Mouse (Mus musculus) frontal cortex, postnatal 10 days (tissue): ENCODE data around the gene Capzb.

Experiments used
- DNase-seq, 2 experiments: peaks; one replicate each; pipeline ENCODE4 v3.0.0; 2022; ENCODE audit warnings: low spot score in 2 of 2, mixed read lengths in 1 of 2

Gene Capzb

DNA sequence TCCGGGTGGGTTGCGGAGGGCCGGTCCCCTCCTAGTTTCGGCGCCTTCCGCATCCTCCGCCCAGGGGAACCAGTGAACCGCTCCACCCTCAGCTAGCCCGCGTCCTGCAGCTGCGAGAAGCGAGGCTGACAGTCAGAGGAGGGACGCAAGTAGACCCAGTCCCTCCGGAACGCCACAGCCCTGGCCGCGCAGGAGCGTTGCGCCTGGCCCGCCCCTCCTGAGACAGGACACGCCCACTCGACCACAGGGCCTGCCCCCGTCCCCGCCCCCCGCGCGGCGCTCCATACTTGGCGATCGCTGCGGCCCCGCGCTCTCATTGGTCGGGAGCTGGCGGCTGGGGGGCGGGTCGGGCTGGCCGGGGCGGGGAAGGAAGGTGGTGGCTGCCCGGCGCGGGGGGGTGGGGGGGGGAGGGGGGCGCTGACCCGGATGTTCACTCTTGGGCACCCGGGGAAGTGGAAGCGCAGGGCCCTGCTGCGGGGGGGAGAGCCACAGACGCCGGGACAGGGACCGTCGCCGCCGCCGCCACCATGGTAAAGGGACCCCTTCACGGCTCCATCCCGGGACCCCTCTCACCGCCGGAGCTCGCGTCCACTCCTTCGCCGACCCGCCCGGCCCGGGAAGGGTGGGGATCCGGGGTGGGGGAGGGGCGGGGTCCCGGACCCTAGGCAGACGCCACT lies at the start of gene Capzb:
Capzb (plus strand) TSS at position 401 of the 677 bp plus-strand sequence.
- peak; percentile 93 to 95 for DNase-seq

DNA sequence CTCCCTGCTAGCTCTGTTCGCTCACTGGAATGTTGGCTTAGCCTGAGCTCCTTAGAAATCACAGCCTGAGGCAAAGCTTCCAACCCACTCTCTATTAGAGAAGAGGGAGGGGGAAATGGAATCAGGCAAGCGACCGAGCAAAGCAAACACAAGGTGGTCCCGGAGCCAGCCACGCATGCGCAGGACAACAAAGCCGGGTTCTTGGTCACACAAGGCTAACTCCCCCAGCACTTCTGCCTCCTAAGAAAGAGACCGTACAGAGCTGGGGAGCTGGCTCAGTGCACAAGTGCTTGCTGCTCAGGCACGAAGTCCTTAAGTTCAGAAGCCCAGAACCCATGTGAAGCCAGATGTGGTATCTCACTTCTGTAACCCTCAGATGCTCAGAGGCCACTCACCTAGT lies 49.7 kb upstream of the Capzb start:
- DNase-seq: no peak

DNA sequence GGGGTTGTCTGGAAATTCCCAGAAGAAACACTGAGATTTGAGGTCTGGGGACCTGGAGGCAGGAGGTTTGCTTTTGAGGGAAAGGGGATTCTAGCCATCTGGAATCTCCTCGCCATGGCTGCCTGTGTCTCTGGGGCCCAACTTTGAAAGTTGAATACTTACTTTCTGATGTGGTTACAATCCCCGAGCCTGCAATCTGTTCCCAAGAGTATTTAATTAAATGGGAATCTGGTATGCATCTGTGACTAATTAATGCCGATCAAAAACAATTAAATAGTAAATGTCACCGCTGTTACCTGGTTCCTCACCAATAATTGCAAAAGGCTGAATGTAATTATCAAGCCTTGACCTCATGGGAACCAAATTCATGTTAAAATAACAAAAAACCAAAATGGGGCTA lies 48.1 kb upstream of the Capzb start:
- DNase-seq: no peak

DNA sequence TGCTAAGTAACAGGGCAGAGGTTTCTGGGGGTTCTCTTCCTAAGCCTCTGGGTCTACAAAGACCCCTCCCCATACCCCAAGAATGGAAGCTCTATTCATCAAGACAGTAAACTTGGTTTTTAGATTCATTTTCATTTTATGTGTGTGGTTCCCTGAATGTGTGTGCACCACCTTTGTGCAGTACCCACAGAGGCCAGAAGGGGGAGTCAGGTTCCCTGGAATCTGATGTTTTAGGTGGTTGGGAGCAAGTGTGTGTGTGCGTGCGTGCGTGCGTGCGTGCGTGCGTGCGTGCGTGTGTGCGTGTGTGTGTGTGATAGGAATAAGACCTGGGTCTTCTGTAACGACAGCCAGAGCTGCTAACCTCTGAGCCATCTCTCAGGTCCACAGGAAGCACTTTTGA lies 47.5 kb upstream of the Capzb start:
- DNase-seq: no peak

DNA sequence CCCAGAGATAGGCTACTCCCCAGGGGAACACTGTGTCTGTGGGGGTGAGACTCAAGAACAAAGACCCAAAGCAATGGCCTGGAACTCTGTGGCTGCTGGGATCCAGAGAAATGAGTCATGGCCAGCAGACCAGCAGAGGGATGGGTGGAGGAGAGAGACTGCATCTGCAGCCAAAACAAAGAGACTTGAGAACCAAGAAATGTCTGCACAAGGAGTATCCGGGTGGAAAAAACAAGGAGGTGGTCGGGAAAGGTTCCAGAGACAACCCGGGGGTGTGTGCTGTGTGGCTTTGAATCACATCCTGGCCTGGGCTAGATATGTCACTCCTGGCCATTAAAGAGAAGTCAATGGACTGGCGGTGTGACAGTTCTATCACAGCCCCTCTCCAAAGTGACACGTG lies 45.9 kb upstream of the Capzb start:
- DNase-seq: no peak

DNA sequence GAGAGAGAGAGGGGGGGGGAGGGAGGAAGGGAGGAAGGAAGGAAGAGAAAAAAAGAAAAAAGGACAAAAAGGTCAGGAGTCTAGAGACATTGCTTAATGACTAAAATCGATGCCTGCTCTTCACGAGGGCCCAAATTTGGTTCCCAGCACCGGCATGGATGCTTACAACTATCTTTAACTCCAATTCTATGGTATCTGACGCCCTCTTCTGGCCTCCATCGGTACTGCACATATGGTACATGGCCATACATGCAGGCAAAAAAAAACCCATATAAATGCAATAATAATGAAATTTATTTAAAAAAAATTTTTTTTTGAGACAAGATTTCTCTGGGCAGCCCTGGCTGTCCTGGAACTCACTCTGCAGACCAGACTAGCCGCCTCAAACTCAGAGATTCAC lies 41.3 kb upstream of the Capzb start:
- no peak for DNase-seq

DNA sequence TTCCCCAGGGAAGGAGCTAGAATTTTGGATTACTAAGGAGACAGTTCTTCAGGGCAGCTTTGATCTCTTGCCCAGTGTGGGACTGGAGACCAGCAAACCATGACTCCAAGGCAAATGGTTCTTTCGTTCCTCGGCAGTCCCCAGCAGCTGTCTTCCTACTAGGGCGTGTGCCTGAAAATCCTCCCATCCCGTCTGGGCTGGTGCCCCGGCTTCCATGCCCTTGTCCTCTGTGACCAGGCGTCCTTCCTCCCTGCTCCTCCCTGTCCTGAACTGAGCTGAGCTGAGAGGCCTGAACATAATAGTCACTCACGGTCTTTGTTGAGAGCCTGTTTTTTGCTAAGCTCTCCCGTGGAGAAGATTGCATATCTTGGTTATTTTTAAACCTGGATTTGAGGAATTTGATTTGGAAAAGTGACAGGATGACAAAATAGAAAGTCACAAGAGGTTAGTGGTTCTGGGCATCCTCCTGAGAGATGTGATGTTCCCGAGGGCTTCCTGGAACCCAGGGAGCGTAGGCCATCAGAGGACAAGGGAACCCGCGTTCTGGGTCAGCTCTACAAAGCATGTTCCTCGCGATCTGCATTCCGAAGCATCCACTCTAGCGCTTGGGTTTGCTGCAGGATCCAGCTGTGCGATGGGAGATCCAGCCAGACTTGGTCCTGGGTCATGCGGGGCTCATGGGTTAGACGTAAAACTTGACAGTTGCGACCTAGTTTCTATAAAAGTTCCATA lies 38.0 kb upstream of the Capzb start:
- DNase-seq: no peak

DNA sequence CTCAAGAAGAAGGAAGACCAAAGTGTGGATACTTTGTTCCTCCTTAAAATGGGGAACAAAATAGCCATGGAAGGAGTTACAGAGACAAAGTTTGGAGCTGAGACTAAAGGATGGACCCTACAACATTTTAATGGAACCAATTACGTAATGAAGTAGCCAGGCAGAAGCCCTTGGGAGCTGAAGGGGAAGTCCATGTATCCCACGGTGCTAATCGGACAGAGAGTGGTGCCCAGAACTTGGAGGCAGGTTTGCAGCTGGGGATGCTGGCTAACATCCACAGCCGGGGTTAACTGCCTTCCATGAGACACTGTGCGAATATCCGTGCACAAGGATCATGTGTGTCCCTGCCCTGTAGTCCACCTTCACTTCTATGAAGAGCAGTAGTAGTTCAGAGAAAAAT lies 36.2 kb upstream of the Capzb start:
- no peak for DNase-seq

DNA sequence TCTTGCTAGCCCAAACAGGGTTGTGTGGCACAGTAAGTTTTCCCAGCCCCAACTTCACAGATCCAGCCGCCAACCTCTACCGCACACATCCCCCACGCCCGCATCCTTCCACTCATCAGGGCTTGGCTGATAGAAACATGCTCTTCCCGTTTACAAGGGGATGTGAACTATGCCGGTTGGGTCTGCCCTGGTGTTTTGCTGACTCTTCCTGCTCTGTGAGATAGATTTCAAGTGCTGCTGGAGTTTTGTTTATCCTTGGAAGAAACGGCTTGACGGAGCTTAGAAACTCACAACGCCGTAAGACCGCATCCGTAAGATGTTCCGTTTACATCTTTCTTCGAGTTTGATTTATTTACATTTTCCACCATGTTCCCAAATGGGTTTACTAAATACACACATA lies 34.3 kb upstream of the Capzb start:
- no peak for DNase-seq

DNA sequence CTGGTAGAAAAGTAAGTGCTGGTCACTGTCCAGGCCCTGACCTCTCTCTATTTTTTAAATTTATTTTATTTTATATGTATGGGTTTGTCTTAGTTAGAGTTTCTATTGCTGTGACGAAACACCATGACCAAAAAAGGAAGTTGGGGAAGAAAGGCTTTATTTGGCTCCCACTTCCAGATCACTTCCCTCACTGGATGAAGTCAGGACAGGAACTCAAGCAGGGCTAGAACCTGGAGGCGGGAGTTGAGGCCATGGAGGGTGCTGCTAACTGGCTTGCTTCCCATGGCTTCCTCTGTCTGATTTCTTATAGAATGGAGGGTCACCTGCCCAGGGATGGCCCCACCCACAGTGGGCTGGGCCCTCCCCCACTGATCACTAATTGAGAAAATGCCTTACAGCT lies 31.6 kb upstream of the Capzb start:
- DNase-seq: no peak

DNA sequence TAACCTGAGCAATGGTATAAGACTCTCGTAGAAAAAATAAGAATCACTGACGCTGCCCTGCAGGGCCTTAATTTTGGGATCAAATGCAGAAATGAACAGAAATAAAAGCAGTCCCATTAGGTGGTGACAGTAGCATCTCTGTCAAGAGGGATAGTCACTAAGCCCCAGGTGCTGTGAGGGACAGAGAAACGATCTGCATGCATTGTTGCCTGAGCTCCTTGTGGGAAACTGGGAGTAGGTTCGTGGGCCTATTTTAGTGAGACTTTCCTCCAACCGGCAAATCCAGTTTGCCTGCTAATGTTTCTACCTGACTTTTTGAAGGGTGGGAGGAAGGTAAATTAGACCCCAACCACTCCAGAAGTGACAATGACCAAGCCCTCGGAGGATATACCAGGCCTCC lies 28.6 kb upstream of the Capzb start:
- DNase-seq: no peak

DNA sequence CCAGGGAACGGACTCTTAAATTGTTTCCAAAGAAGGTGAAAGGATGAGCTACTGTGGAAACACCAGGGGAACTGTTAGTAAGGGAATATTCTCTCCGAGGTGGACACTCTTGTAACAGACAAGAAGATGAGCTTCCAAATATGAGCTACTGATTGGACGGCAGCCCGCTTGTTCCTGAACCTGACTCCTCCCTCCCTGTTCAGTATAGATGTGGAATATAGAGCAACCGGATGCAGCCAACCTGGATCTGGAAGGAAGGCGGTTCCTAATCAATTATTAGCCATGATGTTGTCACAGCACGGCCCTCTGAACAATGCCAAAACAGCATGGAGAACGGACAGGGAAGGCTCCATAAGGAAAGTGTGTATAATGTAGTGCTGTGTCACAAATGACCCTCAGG lies 27.4 kb upstream of the Capzb start:
- no peak for DNase-seq

DNA sequence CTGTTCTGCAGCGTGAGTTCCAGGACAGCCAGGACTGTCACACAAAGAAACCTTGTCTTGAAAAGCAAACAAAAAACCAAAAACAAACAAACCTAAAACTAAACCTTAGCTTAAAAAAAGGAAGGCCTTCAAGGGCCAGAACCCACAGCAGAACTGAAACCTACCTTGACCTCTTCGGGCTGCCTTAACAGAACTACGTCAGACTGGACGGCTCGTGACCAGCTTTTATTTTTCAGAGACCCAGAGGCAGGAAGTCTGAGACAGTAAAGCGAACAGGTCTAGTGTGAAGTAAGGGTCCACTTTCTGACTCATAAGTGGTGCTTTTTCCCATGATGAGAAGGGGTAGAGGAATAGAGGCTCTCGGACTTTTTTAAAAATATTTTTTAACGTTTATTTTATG lies 26.5 kb upstream of the Capzb start:
- DNase-seq: no peak

DNA sequence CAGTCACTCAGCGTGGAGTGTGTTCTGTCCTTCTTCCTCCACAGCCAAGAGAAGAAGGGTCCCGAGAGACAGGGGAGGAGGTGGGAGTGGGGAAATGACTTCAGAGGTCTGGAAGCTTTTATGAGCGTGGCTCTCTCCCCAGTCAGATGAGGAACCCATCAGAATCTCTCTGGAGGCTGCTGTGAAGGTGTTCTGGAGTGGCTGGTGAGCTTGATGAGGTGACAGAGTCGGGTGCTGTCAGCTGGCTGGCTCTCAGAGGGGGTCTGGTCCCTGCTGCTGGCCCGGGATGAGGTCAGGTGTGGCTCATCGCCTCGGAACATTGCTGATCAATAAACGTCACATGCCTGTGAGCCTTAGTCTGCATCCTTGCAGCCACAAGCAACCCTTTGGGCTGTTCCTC lies 25.6 kb upstream of the Capzb start:
- no peak for DNase-seq

DNA sequence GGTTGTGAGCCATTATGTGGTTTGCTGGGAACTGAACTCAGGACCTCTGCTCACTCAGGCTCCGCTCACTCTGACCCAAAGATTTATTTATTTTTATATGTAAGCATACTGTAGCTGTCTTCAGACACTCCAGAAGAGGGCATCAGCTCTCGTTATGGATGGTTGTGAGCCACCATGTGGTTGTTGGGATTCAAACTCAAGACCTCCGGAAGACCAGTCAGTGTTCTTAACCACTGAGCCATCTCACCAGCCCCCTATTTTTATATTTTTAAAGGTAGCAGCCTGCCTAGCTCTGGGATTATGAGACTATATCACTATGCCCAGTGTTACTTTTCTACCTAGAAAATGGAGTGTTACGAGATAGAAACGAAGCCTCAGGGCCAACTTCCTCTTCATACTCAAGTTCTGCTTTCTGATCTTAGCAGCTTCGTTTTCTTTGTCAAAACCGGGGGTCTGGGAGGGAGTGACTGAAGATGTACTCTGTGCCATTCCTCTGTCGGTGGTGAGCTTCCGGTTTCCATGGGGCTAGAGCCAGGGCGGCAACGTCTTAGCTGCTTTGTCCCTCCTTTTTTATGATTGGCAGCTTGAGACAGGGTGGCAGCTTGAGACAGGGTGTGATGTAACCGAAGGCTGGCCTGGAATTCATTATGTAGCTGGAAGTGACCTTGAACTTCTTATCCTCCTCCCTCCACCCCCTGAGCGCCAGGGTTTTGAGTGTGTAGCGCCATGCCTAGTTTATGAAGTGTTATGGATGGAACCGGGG lies 23.5 kb upstream of the Capzb start:
- DNase-seq: no peak

DNA sequence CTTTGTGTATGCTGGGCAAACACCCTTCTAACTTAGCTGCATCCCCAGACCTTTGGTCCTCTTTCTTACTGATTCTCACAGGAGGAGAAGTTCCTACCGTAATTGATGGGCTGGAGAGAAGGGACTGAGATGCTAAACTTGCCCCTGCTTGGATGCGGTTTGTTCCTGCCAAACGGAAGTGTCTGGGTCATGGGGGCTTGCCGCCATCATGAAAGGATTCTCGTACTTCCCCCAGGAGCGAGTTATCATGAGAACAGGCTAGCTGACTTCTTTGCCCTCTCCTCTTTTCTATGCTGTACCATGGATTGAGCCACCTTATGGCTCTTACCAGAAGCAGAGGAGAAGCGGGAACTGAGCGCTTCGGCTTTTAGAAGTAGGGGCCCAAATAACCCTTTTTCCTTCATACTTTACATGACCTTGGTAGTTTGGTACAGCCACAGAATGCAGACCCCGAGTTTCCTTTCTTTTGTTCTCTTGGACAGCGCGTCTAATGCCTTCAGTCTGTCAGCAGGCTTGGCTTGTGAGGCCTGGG lies 22.9 kb upstream of the Capzb start:
- DNase-seq: no peak

DNA sequence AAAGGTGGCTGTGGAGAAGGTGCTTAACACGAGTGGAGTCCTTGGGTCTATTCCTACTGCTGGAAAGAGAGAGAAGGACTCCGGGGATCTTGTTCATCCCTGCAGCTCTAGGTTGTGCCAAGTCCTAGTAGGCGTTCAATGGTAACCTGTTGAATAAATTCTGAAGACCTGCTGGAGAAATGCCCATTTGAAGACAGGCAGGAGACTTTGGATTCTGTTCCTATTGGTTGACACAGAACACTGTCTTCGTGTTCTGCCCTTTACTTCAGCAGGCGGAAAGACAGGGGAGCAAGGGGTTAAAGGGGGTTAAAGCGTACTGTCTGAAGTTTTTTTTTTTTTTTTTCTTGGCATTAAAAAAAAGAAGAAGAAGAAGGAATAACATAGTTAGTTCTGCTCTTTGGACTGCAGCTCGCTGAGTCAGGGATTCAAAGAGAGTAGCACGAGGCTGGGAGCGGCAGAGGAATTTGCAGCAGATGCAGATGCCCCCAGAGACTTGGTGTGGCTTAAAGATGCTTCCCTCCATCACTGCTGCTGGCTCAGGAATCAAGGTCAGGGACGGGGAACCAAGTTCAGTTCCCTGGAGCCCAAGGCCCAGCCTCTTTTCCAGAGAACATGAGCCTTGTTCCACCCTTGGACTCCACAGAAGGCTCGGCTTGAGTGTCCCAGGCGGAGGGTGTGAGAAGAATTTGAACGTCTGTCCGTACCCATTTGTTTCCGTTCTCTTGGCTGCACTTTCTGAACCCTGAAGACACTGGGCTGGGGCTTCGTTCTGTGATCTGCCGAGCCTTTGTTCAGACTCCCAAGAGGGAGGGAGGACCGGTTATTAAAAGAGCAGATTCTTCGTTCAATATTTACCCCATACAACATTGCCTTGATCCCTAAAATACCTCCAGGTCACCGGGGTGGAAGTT lies 17.4 kb upstream of the Capzb start:
- no peak for DNase-seq

DNA sequence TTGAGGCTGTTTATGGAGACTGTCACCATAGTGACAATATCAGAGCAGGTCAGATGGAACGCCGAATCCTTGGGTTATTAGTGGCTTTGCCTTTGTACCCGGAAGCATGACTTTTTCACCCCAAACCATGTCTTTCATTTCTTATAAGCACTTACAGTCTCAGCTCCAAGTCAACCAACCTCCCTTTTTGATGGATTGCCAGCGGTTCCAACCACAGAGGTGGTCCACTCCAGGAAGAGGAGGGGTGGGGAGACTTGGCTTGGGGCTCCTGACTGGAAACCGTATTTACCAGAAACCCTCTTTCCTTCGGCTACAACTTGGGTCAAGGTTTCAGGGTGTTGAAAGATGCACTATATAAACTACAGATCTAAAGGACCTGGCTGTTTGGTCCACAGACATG lies 16.7 kb upstream of the Capzb start:
- no peak for DNase-seq

DNA sequence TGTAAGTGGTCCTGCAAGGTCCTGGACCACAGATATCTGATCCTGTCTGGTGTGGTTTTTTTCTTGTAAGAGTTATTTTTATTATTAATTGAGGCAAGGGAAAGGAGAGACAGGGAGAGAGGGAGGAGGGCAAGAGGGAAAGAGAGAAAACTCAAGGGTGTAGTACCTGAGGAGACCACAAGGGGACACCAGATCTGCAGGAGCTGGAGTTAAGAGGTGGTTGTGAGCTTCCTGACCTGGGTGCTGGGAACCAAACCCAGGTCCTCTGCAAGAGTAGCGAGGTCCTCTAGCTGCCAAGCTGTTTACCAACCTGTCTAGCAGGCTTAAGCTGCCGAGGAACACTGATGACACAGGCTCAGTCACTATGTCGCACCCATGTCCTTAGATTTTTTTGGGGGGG lies 14.8 kb upstream of the Capzb start:
- DNase-seq: no peak

DNA sequence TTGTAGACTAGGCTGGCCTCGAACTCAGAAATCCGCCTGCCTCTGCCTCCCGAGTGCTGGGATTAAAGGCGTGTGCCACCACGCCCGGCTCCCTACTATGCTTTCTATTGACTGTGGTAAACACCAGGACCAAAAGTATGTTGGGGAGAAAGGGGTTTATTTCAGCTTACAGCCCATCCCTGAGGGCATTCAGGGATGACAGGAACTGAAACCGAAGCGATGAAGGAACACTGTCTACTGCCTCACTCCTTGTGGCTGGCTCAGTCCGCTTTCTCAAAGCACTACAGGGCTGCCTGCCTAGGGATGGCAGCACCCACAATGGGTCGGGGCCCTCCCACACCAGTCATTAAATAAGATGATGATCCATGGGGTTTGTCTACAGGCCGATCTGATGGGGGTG lies 14.3 kb upstream of the Capzb start:
- no peak for DNase-seq

DNA sequence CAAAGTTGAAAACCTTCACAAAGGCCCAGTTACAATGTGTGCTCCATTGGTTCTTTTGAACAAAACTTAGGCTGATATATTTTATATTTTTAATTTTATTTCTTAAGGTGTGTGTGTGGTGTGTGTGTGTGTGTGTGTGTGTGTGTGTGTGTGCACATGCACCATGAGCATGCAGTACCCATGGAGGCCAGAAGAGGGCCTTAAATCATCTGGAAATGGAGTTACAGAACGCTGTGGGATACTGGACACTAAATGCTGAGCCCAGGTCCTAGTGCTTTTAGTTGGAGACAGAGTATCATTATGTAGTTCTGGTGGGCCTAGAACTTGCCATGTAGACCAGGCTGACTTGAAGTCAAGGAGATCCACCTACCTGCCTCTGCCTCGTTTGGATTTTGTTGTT lies 13.5 kb upstream of the Capzb start:
- DNase-seq: no peak
